Mouse (Mus musculus) heart, postnatal 0 days (tissue): ENCODE measurements around the gene Gps1. TPM values are rescaled to one million over a fixed set of nuclear protein-coding genes. Genes with fewer than 3 reads are reported as not detected.
A peak's percentile ranks its signal among the peaks of the same experiment; 100 is the strongest.

Source experiments
- ATAC-seq: fragments of 200-750 bp; cut with Nextera tagmentation; 2 replicates; pipeline ENCODE4 v1.8.0; 2017; ENCODE audit warnings: low read depth, moderate number of reproducible peaks, moderate library complexity; ENCODE audit not compliant: insufficient read depth
- DNase-seq: peaks from one replicate; pipeline ENCODE4 v3.0.0-alpha.2; 2016; ENCODE audit warnings: low spot score
- H3K27ac ChIP-seq: fragments of 300-500 bp; sonication (generic); 2 replicates; pipeline ENCODE4 v1.5.1; 2014; ENCODE audit warnings: low read depth, mild to moderate bottlenecking
- H3K27me3 ChIP-seq: fragments of 300-500 bp; sonication (generic); 2 replicates; pipeline ENCODE4 v1.6.1; 2014; ENCODE audit warnings: low read length, mixed read lengths; ENCODE audit not compliant: control insufficient read depth, insufficient read depth
- H3K36me3 ChIP-seq: fragments of 300-500 bp; sonication (generic); replicated peaks from 2 replicates; pipeline ENCODE4 v1.6.1; 2014; ENCODE audit warnings: low read length, mixed read lengths; ENCODE audit not compliant: control insufficient read depth, insufficient read depth
- H3K4me1 ChIP-seq: fragments of 300-500 bp; sonication (generic); 2 replicates; pipeline ENCODE4 v1.6.1; 2014; ENCODE audit warnings: antibody characterized with exemption; ENCODE audit not compliant: control insufficient read depth, insufficient read depth
- H3K4me2 ChIP-seq: fragments of 300-500 bp; sonication (generic); 2 replicates; pipeline ENCODE4 v1.6.1; 2014; ENCODE audit warnings: low read depth, mild to moderate bottlenecking, low read length, moderate library complexity
- H3K4me3 ChIP-seq: fragments of 300-500 bp; sonication (generic); 2 replicates; pipeline ENCODE4 v1.5.1; 2014; ENCODE audit warnings: low read depth, low read length
- H3K9ac ChIP-seq: fragments of 300-500 bp; sonication (generic); replicated peaks from 2 replicates; pipeline ENCODE4 v1.6.1; 2014; ENCODE audit warnings: low read depth, low read length, mixed read lengths
- H3K9me3 ChIP-seq: fragments of 300-500 bp; sonication (generic); replicated peaks from 2 replicates; pipeline ENCODE4 v1.6.1; 2016; ENCODE audit warnings: low read length; ENCODE audit not compliant: control insufficient read depth
- CTCF ChIP-seq: IDR thresholded peaks from 2 replicates; pipeline ENCODE4 v1.5.1; 2016; ENCODE audit warnings: antibody characterized with exemption, control low read depth, low read depth
- EP300 ChIP-seq: IDR thresholded peaks from 2 replicates; pipeline ENCODE4 v1.6.1; 2016; ENCODE audit warnings: antibody characterized with exemption, low read depth
- WGBS: fragments of 180-500 bp; shearing (Covaris S2); extraction: QIAGEN DNeasy Blood & Tissue Kit; methylation state at CpG from one replicate; pipeline ENCODE4 v1.1.7; 2014; 5-methylcytosine and 5-hydroxymethylcytosine counted together
- polyA plus RNA-seq: library from polyadenylated mRNA; unstranded; fragments of >200 nt; fragmentation: Nextera tagmentation; extraction: Ambion mirVana; gene quantifications from 2 replicates; pipeline ENCODE4 v1.2.1, GENCODE M21; 2015
- total RNA-seq: library from RNA; depleted of rRNA; stranded (reverse); fragments of >200 nt; gene quantifications from 2 replicates; pipeline ENCODE4 v1.2.3, GENCODE M21; 2014; ENCODE audit warnings: low replicate concordance; rRNA removed

Gps1 gene
- total RNA-seq = 120 and 125 TPM in 2 replicates
- 94.2 and 94.4 TPM in 2 replicates for polyA plus RNA-seq

- ATAC-seq = peak; percentile 80
Measured at GRCm38 (mm10) chr11:120784064-120784791, at the start of gene Gps1, which contains the start of gene Rfng. Gps1 (plus strand) TSS chr11:120784272. Rfng (minus strand) TSS chr11:120784207.

GRCm38 (mm10) chr11:120736424-120736823, 47.6 kb upstream of the Gps1 start:
- DNase-seq = no peak
- H3K27ac ChIP-seq = no peak overlapping the region
- no peaks in the 10 kb centered on the region for H3K27me3 ChIP-seq
- no peaks in the 10 kb centered on the region for H3K9me3 ChIP-seq
- H3K9ac ChIP-seq = no peak overlapping the region
- WGBS = 57% methylated on average over 6 of the region's 6 CpGs
- no peaks in the 10 kb centered on the region for H3K36me3 ChIP-seq
- H3K4me2 ChIP-seq = no peak overlapping the region
- H3K4me3 ChIP-seq = no peak overlapping the region
- ATAC-seq = no peak
- 0 out of 2 replicates have a peak, but pooled peaks cover 2% of the 10 kb centered on the region for H3K4me1 ChIP-seq
- TF ChIP-seq CTCF (no peak), EP300 (no peak)

More at GRCm38 (mm10) chr11:120784064-120784791, at the start of gene Gps1, which contains the start of gene Rfng:
- Histone ChIP-seq H3K9ac (peak within 1 kb of the TSS; percentile 84), H3K4me1 (peaks cover 13% of the 10 kb centered on the region), H3K4me3 (peak within 1 kb of the TSS; percentile 80), H3K27ac (peak within 1 kb of the TSS; percentile 21), H3K27me3 (no peaks in the 10 kb centered on the region), H3K9me3 (no peaks in the 10 kb centered on the region), H3K4me2 (peak within 1 kb of the TSS; percentile 95), H3K36me3 (peaks cover 42% of the 10 kb centered on the region)
- DNase-seq = peak; percentile 76
- WGBS = under 1% methylated on average over 79 of the region's 107 CpGs
- TF ChIP-seq EP300 = no peak
- no peak for TF ChIP-seq CTCF

GRCm38 (mm10) chr11:120740981-120741380, 43.1 kb upstream of the Gps1 start:
- no peak overlapping the region for H3K9ac ChIP-seq
- no peaks in the 10 kb centered on the region for H3K9me3 ChIP-seq
- H3K4me2 ChIP-seq = no peak overlapping the region
- DNase-seq = no peak
- 0 out of 2 replicates have a peak, but pooled peaks cover 3% of the 10 kb centered on the region for H3K27me3 ChIP-seq
- no peak for ATAC-seq
- H3K36me3 ChIP-seq = no peaks in the 10 kb centered on the region
- no peak overlapping the region for H3K27ac ChIP-seq
- no peak overlapping the region for H3K4me3 ChIP-seq
- no peaks in the 10 kb centered on the region for H3K4me1 ChIP-seq
- WGBS = 85% methylated on average over 5 of the region's 5 CpGs
- TF ChIP-seq EP300 = no peak
- TF ChIP-seq CTCF = no peak

GRCm38 (mm10) chr11:120744121-120744701, 39.9 kb upstream of the Gps1 start:
- no peaks in the 10 kb centered on the region for H3K9me3 ChIP-seq
- DNase-seq (no peak), ATAC-seq (no peak)
- H3K27me3 ChIP-seq = 0 out of 2 replicates have a peak, but pooled peaks cover 3% of the 10 kb centered on the region
- no peak overlapping the region for H3K4me2 ChIP-seq
- H3K4me3 ChIP-seq = no peak overlapping the region
- 66% methylated on average over 7 of the region's 7 CpGs for WGBS
- no peak overlapping the region for H3K9ac ChIP-seq
- no peaks in the 10 kb centered on the region for H3K36me3 ChIP-seq
- TF ChIP-seq EP300 (no peak), CTCF (no peak)
- no peak overlapping the region for H3K27ac ChIP-seq
- H3K4me1 ChIP-seq = no peaks in the 10 kb centered on the region

GRCm38 (mm10) chr11:120747974-120748373, 36.1 kb upstream of the Gps1 start:
- Histone ChIP-seq H3K27me3 (0 out of 2 replicates have a peak, but pooled peaks cover 3% of the 10 kb centered on the region), H3K27ac (no peak overlapping the region), H3K9ac (no peak overlapping the region), H3K4me1 (no peaks in the 10 kb centered on the region), H3K36me3 (no peaks in the 10 kb centered on the region), H3K4me3 (no peak overlapping the region), H3K9me3 (no peaks in the 10 kb centered on the region), H3K4me2 (no peak overlapping the region)
- DNase-seq (no peak), ATAC-seq (no peak)
- 81% methylated on average over 4 of the region's 4 CpGs for WGBS
- TF ChIP-seq CTCF (no peak), EP300 (no peak)
